Mouse (Mus musculus): Measurements from ENCODE around the gene 5730596B20Rik. TPM values are rescaled to one million over a fixed set of nuclear protein-coding genes. Genes with fewer than 3 reads are reported as not detected.

5730596B20Rik gene
- polyA plus RNA-seq, 1 experiment = not detected

- Histone ChIP-seq H3K9ac (ENCODE audit: low read depth, poor library complexity, severe bottlenecking) (no peak overlapping the region), H3K27ac (ENCODE audit: insufficient read depth, low read length) (no peak overlapping the region), H3K9me3 (replicated peaks; ENCODE audit: control insufficient read depth, insufficient read depth, low read length, poor library complexity, severe bottlenecking) (no peaks in the 10 kb centered on the region), H3K27me3 (ENCODE audit: control insufficient read depth, insufficient read depth, low read length, poor library complexity, severe bottlenecking) (peaks cover 26% of the 10 kb centered on the region), H3K4me1 (ENCODE audit: control insufficient read depth, insufficient read depth, low read length) (no peaks in the 10 kb centered on the region), H3K36me3 (ENCODE audit: control insufficient read depth, insufficient read depth, low read length, poor library complexity, severe bottlenecking) (no peaks in the 10 kb centered on the region), H3K4me3 (ENCODE audit: low read depth, low read length) (no peak overlapping the region)
- no peak for TF ChIP-seq EP300 (IDR thresholded peaks at IDR 0.05; ENCODE audit: insufficient read depth, low read depth, low read length)
- TF ChIP-seq CTCF (IDR thresholded peaks at IDR 0.05; ENCODE audit: low read depth, low read length) = no peak
- no peak for TF ChIP-seq POLR2A (IDR thresholded peaks at IDR 0.05; ENCODE audit: insufficient read depth, low read length)
These were observed 11.9 kb downstream of the 5730596B20Rik start for GRCm38 (mm10) chr6:52189172-52189591.

- H3K4me3 ChIP-seq (ENCODE audit: low read depth, low read length) = no peak overlapping the region
- no peak overlapping the region for H3K9ac ChIP-seq (ENCODE audit: low read depth, poor library complexity, severe bottlenecking)
- no peaks in the 10 kb centered on the region for H3K4me1 ChIP-seq (ENCODE audit: control insufficient read depth, insufficient read depth, low read length)
- TF ChIP-seq EP300 (IDR thresholded peaks at IDR 0.05; ENCODE audit: insufficient read depth, low read depth, low read length) (no peak), CTCF (IDR thresholded peaks at IDR 0.05; ENCODE audit: low read depth, low read length) (no peak), POLR2A (IDR thresholded peaks at IDR 0.05; ENCODE audit: insufficient read depth, low read length) (no peak)
- H3K27ac ChIP-seq (ENCODE audit: insufficient read depth, low read length) = no peak overlapping the region
- H3K9me3 ChIP-seq (replicated peaks; ENCODE audit: control insufficient read depth, insufficient read depth, low read length, poor library complexity, severe bottlenecking) = no peaks in the 10 kb centered on the region
- H3K36me3 ChIP-seq (ENCODE audit: control insufficient read depth, insufficient read depth, low read length, poor library complexity, severe bottlenecking) = no peaks in the 10 kb centered on the region
- peaks cover 27% of the 10 kb centered on the region for H3K27me3 ChIP-seq (ENCODE audit: control insufficient read depth, insufficient read depth, low read length, poor library complexity, severe bottlenecking)
These were observed 12.6 kb downstream of the 5730596B20Rik start for GRCm38 (mm10) chr6:52189909-52190308.

DNA sequence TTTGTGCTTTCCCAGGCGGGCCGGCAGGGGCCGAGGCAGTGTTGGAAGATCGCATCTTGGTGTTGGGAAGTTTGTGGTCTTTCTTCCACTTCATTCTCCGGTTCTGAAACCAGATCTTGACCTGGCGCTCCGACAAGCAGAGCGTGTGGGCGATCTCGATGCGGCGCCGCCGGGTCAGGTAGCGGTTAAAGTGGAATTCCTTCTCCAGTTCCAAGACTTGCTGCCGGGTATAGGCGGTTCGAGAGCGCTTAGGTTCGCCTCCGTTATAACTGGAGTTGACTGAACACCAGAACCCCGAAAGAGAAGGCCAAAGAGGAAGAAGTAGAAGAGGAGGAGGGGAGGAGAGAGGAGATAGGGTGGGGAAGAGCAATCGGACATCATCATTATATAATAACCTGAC lies 13.1 kb downstream of the 5730596B20Rik start:
- Histone ChIP-seq H3K36me3 (ENCODE audit: control insufficient read depth, insufficient read depth, low read length, poor library complexity, severe bottlenecking) (no peaks in the 10 kb centered on the region), H3K9ac (ENCODE audit: low read depth, poor library complexity, severe bottlenecking) (no peak overlapping the region), H3K27ac (ENCODE audit: insufficient read depth, low read length) (no peak overlapping the region), H3K4me3 (ENCODE audit: low read depth, low read length) (no peak overlapping the region), H3K4me1 (ENCODE audit: control insufficient read depth, insufficient read depth, low read length) (no peaks in the 10 kb centered on the region), H3K27me3 (ENCODE audit: control insufficient read depth, insufficient read depth, low read length, poor library complexity, severe bottlenecking) (peaks cover 29% of the 10 kb centered on the region), H3K9me3 (replicated peaks; ENCODE audit: control insufficient read depth, insufficient read depth, low read length, poor library complexity, severe bottlenecking) (no peaks in the 10 kb centered on the region)
- TF ChIP-seq CTCF (IDR thresholded peaks at IDR 0.05; ENCODE audit: low read depth, low read length) (no peak), EP300 (IDR thresholded peaks at IDR 0.05; ENCODE audit: insufficient read depth, low read depth, low read length) (no peak), POLR2A (IDR thresholded peaks at IDR 0.05; ENCODE audit: insufficient read depth, low read length) (no peak)

- H3K9me3 ChIP-seq (replicated peaks; ENCODE audit: control insufficient read depth, insufficient read depth, low read length, poor library complexity, severe bottlenecking) = no peaks in the 10 kb centered on the region
- peaks cover 29% of the 10 kb centered on the region for H3K27me3 ChIP-seq (ENCODE audit: control insufficient read depth, insufficient read depth, low read length, poor library complexity, severe bottlenecking)
These were observed 13.9 kb downstream of the 5730596B20Rik start, which contains the start of gene Hoxa4 for GRCm38 (mm10) chr6:52190906-52191810. TSS of gene Hoxa4 (minus strand) at chr6:52191753.

DNA sequence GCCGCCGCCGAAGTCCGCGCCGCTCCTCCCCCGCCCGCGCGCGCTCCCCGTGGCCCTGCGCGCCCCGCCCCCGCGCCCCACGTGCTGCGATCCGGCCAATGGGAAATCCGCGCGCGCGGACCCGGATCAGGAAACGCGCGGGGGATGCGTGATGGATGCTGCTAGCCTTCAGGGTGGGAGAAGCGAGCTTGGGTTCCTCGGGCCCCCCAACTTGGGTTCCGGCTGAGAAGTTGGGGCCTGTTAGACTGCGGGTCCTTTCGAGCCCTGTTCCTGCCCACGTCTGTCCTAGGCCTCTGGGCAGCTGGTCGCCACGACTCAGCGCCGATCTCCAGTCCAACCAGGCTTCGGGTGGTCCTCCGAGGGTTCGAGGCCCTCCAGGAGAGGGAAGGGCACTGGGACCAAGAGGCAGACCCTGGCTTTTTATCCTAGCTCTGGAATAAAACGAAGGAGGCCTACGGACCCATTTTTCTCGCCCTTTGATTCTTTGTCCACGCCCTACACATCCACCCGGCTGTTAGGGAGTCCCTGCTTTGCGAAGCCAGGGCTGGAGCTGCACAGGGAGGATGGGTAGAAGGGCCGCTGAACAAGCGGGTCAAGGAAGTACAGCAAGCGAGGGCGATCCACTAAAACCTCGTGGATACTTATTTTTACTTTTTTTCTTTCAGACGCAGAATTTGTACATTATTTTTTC lies 14.7 kb downstream of the 5730596B20Rik start:
- Histone ChIP-seq H3K27me3 (ENCODE audit: control insufficient read depth, insufficient read depth, low read length, poor library complexity, severe bottlenecking) (peaks cover 29% of the 10 kb centered on the region), H3K36me3 (ENCODE audit: control insufficient read depth, insufficient read depth, low read length, poor library complexity, severe bottlenecking) (no peaks in the 10 kb centered on the region), H3K9ac (ENCODE audit: low read depth, poor library complexity, severe bottlenecking) (peak overlapping the region; percentile 37), H3K4me1 (ENCODE audit: control insufficient read depth, insufficient read depth, low read length) (no peaks in the 10 kb centered on the region), H3K9me3 (replicated peaks; ENCODE audit: control insufficient read depth, insufficient read depth, low read length, poor library complexity, severe bottlenecking) (no peaks in the 10 kb centered on the region), H3K27ac (ENCODE audit: insufficient read depth, low read length) (no peak overlapping the region), H3K4me3 (ENCODE audit: low read depth, low read length) (peak overlapping the region; percentile 66)
- no peak for TF ChIP-seq EP300 (IDR thresholded peaks at IDR 0.05; ENCODE audit: insufficient read depth, low read depth, low read length)
- TF ChIP-seq CTCF (IDR thresholded peaks at IDR 0.05; ENCODE audit: low read depth, low read length) = no peak

More at GRCm38 (mm10) chr6:52190906-52191810, 13.9 kb downstream of the 5730596B20Rik start, which contains the start of gene Hoxa4:
- Histone ChIP-seq H3K27ac (ENCODE audit: insufficient read depth, low read length) (no peak within 1 kb of the TSS), H3K36me3 (ENCODE audit: control insufficient read depth, insufficient read depth, low read length, poor library complexity, severe bottlenecking) (no peaks in the 10 kb centered on the region), H3K4me1 (ENCODE audit: control insufficient read depth, insufficient read depth, low read length) (no peaks in the 10 kb centered on the region), H3K9ac (ENCODE audit: low read depth, poor library complexity, severe bottlenecking) (peak within 1 kb of the TSS; percentile 94), H3K4me3 (ENCODE audit: low read depth, low read length) (peak within 1 kb of the TSS; percentile 76)
- no peak for TF ChIP-seq CTCF (IDR thresholded peaks at IDR 0.05; ENCODE audit: low read depth, low read length)
- TF ChIP-seq EP300 (IDR thresholded peaks at IDR 0.05; ENCODE audit: insufficient read depth, low read depth, low read length) = no peak
- TF ChIP-seq POLR2A (IDR thresholded peaks at IDR 0.05; ENCODE audit: insufficient read depth, low read length) = no peak

Measured in ES-Bruce4 (cell line).